In genomic region chrX:145510675-145511074, GRCm38 (mm10) we compare ENCODE assay signal across 20 mouse cellular contexts. TPM values are rescaled to one million over a fixed set of nuclear protein-coding genes. Genes with fewer than 3 reads are reported as not detected.
DNase-seq lines count a peak whose midpoint lies in the region; ATAC-seq and TF ChIP-seq lines count a peak whose summit lies in the region.
"Had no signal": no experiment of that assay in that cellular context is flagged by ENCODE, and none has a peak within 500 bp of the region (broad histone marks: within the 10 kb centered on the region; RNA-seq: fewer than 3 reads in every experiment).

No protein-coding gene starts in this region.

- no peak overlapping the region for H3K4me3 ChIP-seq in kidney, embryonic 16.5 days (ENCODE audit: low read length)
- no peak overlapping the region for H3K4me3 ChIP-seq in limb, embryonic 10.5 days
- H3K4me3 ChIP-seq in limb, embryonic 14.5 days (replicated peaks; ENCODE audit: low read length): no peak overlapping the region
- H3K4me3 ChIP-seq: embryonic facial prominence, embryonic 13.5 days; forebrain, embryonic 12.5 days; heart, adult 2 months; heart, embryonic 15.5 days; hindbrain, embryonic 13.5 days had no signal

- H3K9me3 ChIP-seq in kidney, embryonic 16.5 days (ENCODE audit: low read length): no peaks in the 10 kb centered on the region
- H3K9me3 ChIP-seq in limb, embryonic 10.5 days (replicated peaks): no peaks in the 10 kb centered on the region
- no peaks in the 10 kb centered on the region for H3K9me3 ChIP-seq in limb, embryonic 14.5 days (ENCODE audit: control insufficient read depth, low read length)
- H3K9me3 ChIP-seq: embryonic facial prominence, embryonic 13.5 days; forebrain, embryonic 12.5 days; heart, embryonic 15.5 days; hindbrain, embryonic 13.5 days had no signal

- H3K27ac ChIP-seq in kidney, embryonic 16.5 days (ENCODE audit: low read length): peak overlapping the region; percentile 53; the same call in 1 of the 2 replicates
- H3K27ac ChIP-seq in limb, embryonic 10.5 days: peak overlapping the region; percentile 76
- H3K27ac ChIP-seq in limb, embryonic 14.5 days (replicated peaks; ENCODE audit: low read depth, low read length): peak overlapping the region; percentile 55
- H3K27ac ChIP-seq: embryonic facial prominence, embryonic 13.5 days; forebrain, embryonic 12.5 days; heart, adult 2 months; heart, embryonic 15.5 days; hindbrain, embryonic 13.5 days had no signal

- ATAC-seq in kidney, embryonic 16.5 days (ENCODE audit: low FRiP score, low TSS enrichment): no peak
- ATAC-seq in limb, embryonic 14.5 days (ENCODE audit: low FRiP score, low read depth): no peak
- ATAC-seq: forebrain, embryonic 16.5 days had no signal

- H3K4me2 ChIP-seq in kidney, embryonic 16.5 days (replicated peaks; ENCODE audit: low read depth, low read length): no peak overlapping the region
- H3K4me2 ChIP-seq in limb, embryonic 14.5 days (replicated peaks; ENCODE audit: low read depth, low read length, severe bottlenecking): no peak overlapping the region
- H3K4me2 ChIP-seq: embryonic facial prominence, embryonic 13.5 days; forebrain, embryonic 12.5 days; heart, embryonic 11.5 days; heart, embryonic 15.5 days; hindbrain, embryonic 13.5 days had no signal

- WGBS in kidney, embryonic 16.5 days: 35% methylated on average over 3 of the region's 3 CpGs
- 27% methylated on average over 3 of the region's 3 CpGs for WGBS in limb, embryonic 10.5 days
- 36% methylated on average over 3 of the region's 3 CpGs for WGBS in limb, embryonic 14.5 days

- TF ChIP-seq POLR2A in limb, embryonic 14.5 days (IDR thresholded peaks at IDR 0.05; ENCODE audit: borderline replicate concordance, extremely low read depth, insufficient read depth, insufficient read length): no peak

- no peaks in the 10 kb centered on the region for H3K36me3 ChIP-seq in kidney, embryonic 16.5 days (ENCODE audit: insufficient read depth, low read length)
- no peaks in the 10 kb centered on the region for H3K36me3 ChIP-seq in limb, embryonic 10.5 days
- H3K36me3 ChIP-seq in limb, embryonic 14.5 days (ENCODE audit: control insufficient read depth, insufficient read depth, low read length): no peaks in the 10 kb centered on the region
- H3K36me3 ChIP-seq: embryonic facial prominence, embryonic 13.5 days; forebrain, embryonic 12.5 days; heart, embryonic 15.5 days; hindbrain, embryonic 13.5 days had no signal

- no peak overlapping the region for H3K9ac ChIP-seq in kidney, embryonic 16.5 days (replicated peaks; ENCODE audit: low read length)
- H3K9ac ChIP-seq in limb, embryonic 14.5 days (ENCODE audit: low read depth, low read length, severe bottlenecking): no peak overlapping the region
- H3K9ac ChIP-seq: embryonic facial prominence, embryonic 13.5 days; forebrain, embryonic 12.5 days; heart, embryonic 15.5 days; hindbrain, embryonic 13.5 days had no signal

- no peaks in the 10 kb centered on the region for H3K27me3 ChIP-seq in kidney, embryonic 16.5 days (ENCODE audit: insufficient read depth, low read length)
- peaks cover 21% of the 10 kb centered on the region for H3K27me3 ChIP-seq in limb, embryonic 10.5 days (ENCODE audit: low read depth, poor library complexity, severe bottlenecking)
- H3K27me3 ChIP-seq in limb, embryonic 14.5 days (ENCODE audit: control insufficient read depth, insufficient read depth, low read length): no peaks in the 10 kb centered on the region
- H3K27me3 ChIP-seq: forebrain, embryonic 12.5 days; heart, embryonic 15.5 days; hindbrain, embryonic 13.5 days had no signal

- peaks cover 10% of the 10 kb centered on the region; the same call in 1 of the 2 replicates for H3K4me1 ChIP-seq in kidney, embryonic 16.5 days (ENCODE audit: insufficient read depth, low read length)
- H3K4me1 ChIP-seq in limb, embryonic 10.5 days: peaks cover 23% of the 10 kb centered on the region
- H3K4me1 ChIP-seq in limb, embryonic 14.5 days (ENCODE audit: control insufficient read depth, insufficient read depth, low read length): peaks cover 2% of the 10 kb centered on the region; the same call in 1 of the 2 replicates
- H3K4me1 ChIP-seq: embryonic facial prominence, embryonic 13.5 days; forebrain, embryonic 12.5 days; heart, embryonic 15.5 days; hindbrain, embryonic 13.5 days had no signal

- DNase-seq in kidney, adult 9 months: peak; percentile 49
- DNase-seq in kidney, postnatal 10 days: no peak
- DNase-seq in limb, embryonic 10.5 days (ENCODE audit: low spot score): no peak
- DNase-seq in limb, embryonic 14.5 days (ENCODE audit: low spot score): no peak
- no peak for DNase-seq in cerebellum, postnatal 4 days (ENCODE audit: low spot score in 2 of 2)
- DNase-seq in right cerebral cortex, postnatal 36 days (ENCODE audit: low spot score in 2 of 2): no peak
- DNase-seq: adrenal gland, adult 8-10 months; cerebellum, adult 11-12 months; cerebellum, adult 9-10 months; cerebellum, postnatal 25 days; gastrocnemius, postnatal 14 days; heart, adult 2 months; heart, postnatal 14 days had no signal

RNA-seq across cellular contexts. Expression of gene Amot, which starts 5.7 kb away (rescaled TPM):
- 25.5 TPM in 2 replicates for polyA plus RNA-seq in kidney, embryonic 16.5 days (2015; fragmentation: Nextera tagmentation; extraction: Ambion mirVana)
- 40.8 and 68.8 TPM in 2 replicates for polyA plus RNA-seq in limb, embryonic 10.5 days (2016; fragmentation: Nextera tagmentation; extraction: Ambion mirVana)
- polyA plus RNA-seq in limb, embryonic 14.5 days (2012; rRNA removed): 54.0 and 76.4 TPM in 2 replicates
- 29.7 and 35.5 TPM in 2 replicates for polyA plus RNA-seq in limb, embryonic 14.5 days (2014; fragmentation: Nextera tagmentation; extraction: Ambion mirVana)
